Mouse (Mus musculus) thymus, adult 2 months (tissue): Measurements from ENCODE around the gene Rpl29.

ENCODE experiments used
- CTCF ChIP-seq: fragments of 200-500 bp; IDR thresholded peaks from 2 replicates; pipeline ENCODE4 v1.5.1; 2012; ENCODE audit warnings: mild to moderate bottlenecking, control low read depth, low read length, moderate library complexity, borderline replicate concordance; ENCODE audit not compliant: control insufficient read depth, poor library complexity, insufficient read depth; ENCODE audit errors: extremely low read depth
- POLR2A ChIP-seq: fragments of 200-500 bp; IDR thresholded peaks from 2 replicates; pipeline ENCODE4 v1.6.1; 2012; ENCODE audit warnings: mild to moderate bottlenecking, low read length, control low read depth, moderate library complexity; ENCODE audit not compliant: control insufficient read depth, poor library complexity, insufficient read depth; ENCODE audit errors: extremely low read depth

- TF ChIP-seq POLR2A (no peak), CTCF (no peak)
Observed at GRCm38 (mm10) chr9:106397733-106398132, 31.5 kb upstream of the Rpl29 start.
